Mouse (Mus musculus) hindbrain, embryonic 11.5 days (tissue): ENCODE results near the gene Cyth1. TPM values are rescaled to one million over a fixed set of nuclear protein-coding genes. Genes with fewer than 3 reads are reported as not detected.

Experiments
- polyA plus RNA-seq: library from polyadenylated mRNA; unstranded; fragments of >200 nt; fragmentation: Nextera tagmentation; extraction: Ambion mirVana; gene quantifications from 2 replicates; pipeline ENCODE4 v1.2.1, GENCODE M21; 2014

The Cyth1 gene
- polyA plus RNA-seq, 1 experiment from 2014 or later, result 16.5 TPM

Other genes starting within 250 kb of the Cyth1 start
- gene Dnah17, start 118.0 kb downstream of the Cyth1 start, polyA plus RNA-seq, result 0.14 and 0.17 TPM in 2 replicates
- gene Usp36, start 41.7 kb upstream of the Cyth1 start, polyA plus RNA-seq, result 9.8 and 9.9 TPM in 2 replicates
- 0.37 and 0.42 TPM in 2 replicates for gene Cep295nl, start 93.9 kb upstream of the Cyth1 start, polyA plus RNA-seq
- gene Timp2, start 107.1 kb upstream of the Cyth1 start, polyA plus RNA-seq, result 39.5 and 41.2 TPM in 2 replicates
- 1.9 and 2.7 TPM in 2 replicates for gene Lgals3bp, start 153.5 kb upstream of the Cyth1 start, polyA plus RNA-seq
- 21.0 and 21.1 TPM in 2 replicates for gene Cant1, start 170.5 kb upstream of the Cyth1 start, polyA plus RNA-seq
- gene C1qtnf1, start 179.6 kb upstream of the Cyth1 start, polyA plus RNA-seq, result 1.1 and 2.5 TPM in 2 replicates
- gene Engase, start 228.2 kb upstream of the Cyth1 start, polyA plus RNA-seq, result 4.7 and 4.8 TPM in 2 replicates